Mouse (Mus musculus) heart, adult 2 months (tissue): ENCODE measurements at regions not wholly inside any gene's neighbourhood (a gene's known extent, or its start where the extent isn't known, plus 50 kb on each side); places are given as distances from the start of the nearest gene placed in this dataset.

ENCODE experiments used
- CTCF ChIP-seq: fragments of 200-600 bp; IDR thresholded peaks from 2 replicates; pipeline ENCODE4 v1.8.1; 2022; ENCODE audit warnings: antibody characterized with exemption, mild to moderate bottlenecking, moderate library complexity
- POLR2A ChIP-seq: fragments of 200-500 bp; IDR thresholded peaks from 2 replicates; pipeline ENCODE4 v1.6.1; 2011; ENCODE audit warnings: mild to moderate bottlenecking, low read depth, low read length, control low read depth; ENCODE audit not compliant: insufficient read depth

- TF ChIP-seq CTCF (peak; percentile 70), POLR2A (no peak)
Measured at GRCm38 (mm10) chr19:44655719-44656118, 93.1 kb downstream of the Hif1an start.
